Mouse (Mus musculus): ENCODE results near the gene Eif4g1.

DNA sequence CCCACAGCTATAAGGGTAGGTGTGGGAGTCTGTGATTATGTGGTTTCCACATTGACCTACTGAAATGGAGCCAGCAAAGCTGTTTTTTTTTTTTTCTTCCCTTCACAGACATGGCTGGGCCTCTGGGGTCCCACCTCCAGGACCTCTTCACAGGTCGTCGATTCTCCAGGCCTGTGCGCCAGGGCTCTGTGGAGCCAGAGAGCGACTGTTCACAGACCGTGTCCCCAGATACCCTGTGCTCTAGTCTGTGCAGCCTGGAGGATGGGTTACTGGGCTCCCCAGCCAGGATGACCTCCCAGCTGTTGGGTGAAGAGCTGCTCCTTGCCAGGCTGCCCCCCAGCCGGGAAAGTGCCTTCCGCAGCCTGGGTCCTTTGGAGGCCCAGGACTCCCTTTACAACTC, 33.2 kb downstream of the Eif4g1 start:
- TF ChIP-seq POLR2AphosphoS5 (IDR thresholded peaks at IDR 0.05; ENCODE audit: insufficient replicate concordance, low read depth, low read length) (no peak), CTCF (IDR thresholded peaks at IDR 0.05; ENCODE audit: low read depth, low read length) (no peak), GATA1 (IDR thresholded peaks at IDR 0.05; ENCODE audit: borderline replicate concordance, low read length) (no peak)
